Mouse (Mus musculus) testis, adult 10 weeks (tissue): Measurements from ENCODE around the gene Rnpc3. TPM values are rescaled to one million over a fixed set of nuclear protein-coding genes. Genes with fewer than 3 reads are reported as not detected.

Experiments
- polyA plus RNA-seq: library from polyadenylated mRNA; stranded (reverse); fragments of 350-450 nt; fragmentation: Illumina TruSeq; extraction: RNeasy Lipid Tissue Mini Kit (QIAGEN cat#74804); gene quantifications from one replicate; pipeline ENCODE4 v1.2.3, GENCODE M21; 2014; ENCODE audit warnings: low read depth, low replicate concordance

Gene Rnpc3
- polyA plus RNA-seq, result 59.7 TPM

DNA sequence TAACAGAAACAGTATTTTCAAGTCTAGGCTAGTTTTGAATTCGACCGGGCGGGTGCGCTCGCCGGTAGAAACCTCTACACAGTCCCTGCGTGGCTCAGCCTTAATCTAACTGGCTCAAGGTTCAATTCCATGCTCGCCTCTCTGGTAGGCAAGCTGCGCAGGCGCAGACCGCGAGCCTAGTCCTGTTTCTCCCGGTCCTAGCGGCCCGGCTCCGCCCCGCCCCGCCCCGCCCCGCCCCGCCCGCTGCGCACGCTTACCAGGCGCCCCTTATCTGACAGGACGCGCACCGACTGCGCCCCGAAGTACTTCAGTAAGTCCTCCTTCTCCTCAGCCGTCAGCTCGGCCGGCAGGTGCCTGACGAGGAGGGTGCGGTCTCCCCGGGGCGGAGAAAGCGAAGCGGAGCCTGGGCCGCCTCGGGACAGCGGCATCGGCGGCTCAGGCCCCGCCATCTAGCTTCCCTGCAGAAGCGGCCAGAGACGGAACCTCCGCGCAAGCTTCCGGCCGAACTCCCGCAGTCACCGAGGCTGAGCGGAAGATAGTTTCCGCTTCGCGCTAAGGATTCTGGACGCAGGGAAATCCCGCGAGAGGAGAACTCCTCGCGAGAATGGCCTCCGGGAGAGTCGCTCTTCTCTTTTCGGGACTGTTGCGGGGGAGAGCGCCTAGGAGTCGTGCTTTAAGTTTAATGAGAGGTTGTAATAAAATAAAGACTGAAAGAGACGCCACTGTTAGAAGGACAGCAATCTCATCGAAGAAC lies at the start of gene Rnpc3:
Gene Rnpc3 (minus strand): TSS at position 544 of the 754 bp plus-strand sequence.

DNA sequence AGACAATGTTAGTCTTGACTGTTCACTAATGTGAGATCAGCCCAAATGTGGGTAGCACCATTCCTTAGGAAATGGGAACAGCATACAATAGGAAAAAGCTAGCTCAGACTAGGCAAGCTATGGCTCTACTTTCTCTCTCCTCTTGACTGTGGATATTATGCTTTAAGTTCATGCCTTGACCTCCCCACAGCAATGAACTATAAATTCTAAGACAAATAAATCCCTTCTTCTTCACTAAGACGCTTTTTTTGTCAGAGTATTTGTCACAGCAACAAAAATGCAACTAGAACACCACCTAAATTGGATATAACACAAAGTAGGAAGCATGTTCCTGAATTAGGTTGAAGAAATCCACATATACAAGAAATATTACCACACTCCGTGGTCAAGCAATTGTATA lies 23.4 kb downstream of the Rnpc3 start, which contains the start of gene Amy1:
Gene Amy1 (minus strand): TSS at position 101 of the 400 bp plus-strand sequence.

Other genes starting within 250 kb of the Rnpc3 start
- not detected for gene Amy2a1, start 97.7 kb downstream of the Rnpc3 start, polyA plus RNA-seq
- gene Amy1, start 23.4 kb downstream of the Rnpc3 start, polyA plus RNA-seq, result 64.3 TPM